In genomic region chr10:127311476-127312355, GRCm38 (mm10) we compare ENCODE assay signal across 8 mouse cellular contexts. TPM values are rescaled to one million over a fixed set of nuclear protein-coding genes. Genes with fewer than 3 reads are reported as not detected.
DNase-seq lines count a peak whose midpoint lies in the region; ATAC-seq lines count a peak whose summit lies in the region.

Gene Mars, minus strand, starts transcription at chr10:127311786.

- peak; percentile 95 for DNase-seq in CD4-positive, CD25-positive, alpha-beta regulatory T cell, adult 2 months (ENCODE audit: low read depth, low spot score)
- DNase-seq in fibroblast of lung, adult 2 months (ENCODE audit: low read depth) = peak; percentile 91
- peak; percentile 96 for DNase-seq in kidney, postnatal 14 days
- peak; percentile 90 for DNase-seq in liver, embryonic 13.5 days
- peak; percentile 93 for DNase-seq in neural tube, embryonic 10.5 days (ENCODE audit: extremely low spot score, low spot score)

- peaks cover 3% of the 10 kb centered on the region; the same call in 1 of the 2 replicates for H3K4me1 ChIP-seq in brown adipose tissue, adult 24 weeks (ENCODE audit: control insufficient read depth, insufficient read depth, insufficient read length, low read length)
- H3K4me1 ChIP-seq in heart, embryonic 14.5 days (ENCODE audit: control insufficient read depth in 2 of 2, insufficient read depth in 2 of 2, low read length in 2 of 2) = peaks cover 2 to 7% of the 10 kb centered on the region in 2 experiments; a peak in 3 of 4 replicates
- peaks cover 42% of the 10 kb centered on the region for H3K4me1 ChIP-seq in liver, embryonic 13.5 days (replicated peaks)
- H3K4me1 ChIP-seq in stomach, embryonic 16.5 days (ENCODE audit: control insufficient read depth, insufficient read depth, low read length) = peaks cover 10% of the 10 kb centered on the region; the same call in 1 of the 2 replicates

- peak within 1 kb of the TSS; percentile 84 for H3K27ac ChIP-seq in brown adipose tissue, adult 24 weeks (replicated peaks; ENCODE audit: low read depth, low read length)
- H3K27ac ChIP-seq in heart, embryonic 14.5 days (replicated peaks in 1 of 2; ENCODE audit: control insufficient read depth in 1 of 2, insufficient read depth in 1 of 2, low read depth in 2 of 2, low read length in 2 of 2) = peak within 1 kb of the TSS; percentile 70 to 79
- peak within 1 kb of the TSS; percentile 92 for H3K27ac ChIP-seq in liver, embryonic 13.5 days
- peak within 1 kb of the TSS; percentile 86 for H3K27ac ChIP-seq in stomach, embryonic 16.5 days (ENCODE audit: low read length)

- peak within 1 kb of the TSS; percentile 77 for H3K4me3 ChIP-seq in brown adipose tissue, adult 24 weeks (ENCODE audit: insufficient read depth, low read depth, low read length)
- H3K4me3 ChIP-seq in heart, embryonic 14.5 days (ENCODE audit: control insufficient read depth in 1 of 2, insufficient read depth in 1 of 2, low read depth in 1 of 2, low read length in 2 of 2) = peak within 1 kb of the TSS; percentile 74 to 90
- H3K4me3 ChIP-seq in liver, embryonic 13.5 days (replicated peaks) = peak within 1 kb of the TSS; percentile 90
- peak within 1 kb of the TSS; percentile 76 for H3K4me3 ChIP-seq in stomach, embryonic 16.5 days (replicated peaks; ENCODE audit: low read length)

- H3K4me2 ChIP-seq in heart, embryonic 14.5 days (ENCODE audit: low read length) = peak within 1 kb of the TSS; percentile 82
- H3K4me2 ChIP-seq in liver, embryonic 13.5 days = peak within 1 kb of the TSS; percentile 90
- peak within 1 kb of the TSS; percentile 85 for H3K4me2 ChIP-seq in stomach, embryonic 16.5 days (ENCODE audit: low read depth, low read length)

- ATAC-seq in heart, embryonic 14.5 days (ENCODE audit: insufficient number of reproducible peaks, insufficient read depth, low FRiP score, low read depth) = peak; percentile 93
- peak; percentile 95 for ATAC-seq in liver, embryonic 13.5 days (ENCODE audit: low read depth)
- ATAC-seq in stomach, embryonic 16.5 days (ENCODE audit: insufficient read depth, low FRiP score) = peak; percentile 97

- H3K27me3 ChIP-seq in heart, embryonic 14.5 days (ENCODE audit: control insufficient read depth, insufficient read depth, low read length) = no peaks in the 10 kb centered on the region
- H3K27me3 ChIP-seq in liver, embryonic 13.5 days = no peaks in the 10 kb centered on the region
- H3K27me3 ChIP-seq in stomach, embryonic 16.5 days (ENCODE audit: control insufficient read depth, insufficient read depth, low read length) = no peaks in the 10 kb centered on the region

- no peaks in the 10 kb centered on the region for H3K9me3 ChIP-seq in heart, embryonic 14.5 days (ENCODE audit: control insufficient read depth, low read length)
- H3K9me3 ChIP-seq in liver, embryonic 13.5 days (replicated peaks) = no peaks in the 10 kb centered on the region
- H3K9me3 ChIP-seq in stomach, embryonic 16.5 days (replicated peaks; ENCODE audit: control insufficient read depth, low read length) = no peaks in the 10 kb centered on the region

- WGBS in heart, embryonic 14.5 days = under 1% methylated on average over 65 of the region's 65 CpGs
- WGBS in liver, embryonic 13.5 days (ENCODE audit: insufficient replicate concordance) = under 1% methylated on average over 65 of the region's 65 CpGs
- under 1% methylated on average over 65 of the region's 65 CpGs for WGBS in stomach, embryonic 16.5 days

- H3K36me3 ChIP-seq in heart, embryonic 14.5 days (ENCODE audit: control insufficient read depth, insufficient read depth, low read length) = peaks cover 24% of the 10 kb centered on the region
- H3K36me3 ChIP-seq in liver, embryonic 13.5 days = peaks cover 36% of the 10 kb centered on the region
- 0 out of 2 replicates have a peak, but pooled peaks cover 10% of the 10 kb centered on the region for H3K36me3 ChIP-seq in stomach, embryonic 16.5 days (ENCODE audit: control insufficient read depth, insufficient read depth, low read length)

- peak within 1 kb of the TSS; percentile 82 for H3K9ac ChIP-seq in heart, embryonic 14.5 days (ENCODE audit: low read length)
- peak within 1 kb of the TSS; percentile 96 for H3K9ac ChIP-seq in liver, embryonic 13.5 days
- peak within 1 kb of the TSS; percentile 91 for H3K9ac ChIP-seq in stomach, embryonic 16.5 days (ENCODE audit: low read length)

RNA-seq across cellular contexts. Expression of gene Mars, which starts in this region (rescaled TPM):
- polyA plus RNA-seq in brown adipose tissue, adult 24 weeks (2012; ENCODE audit: insufficient read depth, insufficient read length, missing spikeins) = 51.3 and 67.4 TPM in 2 replicates
- 76.1 and 76.2 TPM in 2 replicates for polyA plus RNA-seq in heart, embryonic 14.5 days (2014; fragmentation: Nextera tagmentation; extraction: Ambion mirVana)
- 150 and 166 TPM in 2 replicates for polyA plus RNA-seq in liver, embryonic 13.5 days (2015; fragmentation: Nextera tagmentation; extraction: Ambion mirVana)
- polyA plus RNA-seq in stomach, embryonic 16.5 days (2015; fragmentation: Nextera tagmentation; extraction: Ambion mirVana) = 98.9 and 104 TPM in 2 replicates

Comparison
In these comparisons a context has a peak if more than half of its experiments do, and no peak if none do; other contexts are left out.
1. Peak in every context shown above with its lines: DNase-seq, ATAC-seq, H3K4me3 ChIP-seq and H3K27ac ChIP-seq.